Mouse (Mus musculus) intestine, postnatal 0 days (tissue): Measurements from ENCODE around the gene Rpl3l. TPM values are rescaled to one million over a fixed set of nuclear protein-coding genes. Genes with fewer than 3 reads are reported as not detected.

Experiments used
- ATAC-seq: fragments of 200-750 bp; cut with Nextera tagmentation; 2 replicates; pipeline ENCODE4 v1.8.0; 2017; ENCODE audit warnings: mild to moderate bottlenecking, moderate TSS enrichment, moderate library complexity
- H3K27ac ChIP-seq: fragments of 300-500 bp; sonication (generic); 2 replicates; pipeline ENCODE4 v1.5.1; 2014; ENCODE audit warnings: mild to moderate bottlenecking, low read depth, low read length, moderate library complexity
- H3K27me3 ChIP-seq: fragments of 300-500 bp; sonication (generic); replicated peaks from 2 replicates; pipeline ENCODE4 v1.6.1; 2014; ENCODE audit warnings: low read length, mixed read lengths; ENCODE audit not compliant: control insufficient read depth, insufficient read depth
- H3K36me3 ChIP-seq: fragments of 300-500 bp; sonication (generic); 2 replicates; pipeline ENCODE4 v1.6.1; 2014; ENCODE audit warnings: mild to moderate bottlenecking, moderate library complexity; ENCODE audit not compliant: control insufficient read depth, insufficient read depth
- H3K4me1 ChIP-seq: fragments of 300-500 bp; sonication (generic); replicated peaks from 2 replicates; pipeline ENCODE4 v1.6.1; 2014; ENCODE audit warnings: antibody characterized with exemption, low read length, mixed read lengths; ENCODE audit not compliant: control insufficient read depth, insufficient read depth
- H3K4me2 ChIP-seq: fragments of 300-500 bp; sonication (generic); replicated peaks from 2 replicates; pipeline ENCODE4 v1.6.1; 2014; ENCODE audit warnings: low read depth, mild to moderate bottlenecking, moderate library complexity
- H3K4me3 ChIP-seq: fragments of 300-500 bp; sonication (generic); 2 replicates; pipeline ENCODE4 v1.5.1; 2014; ENCODE audit warnings: low read depth, low read length
- H3K9ac ChIP-seq: fragments of 300-500 bp; sonication (generic); 2 replicates; pipeline ENCODE4 v1.6.1; 2014; ENCODE audit warnings: mild to moderate bottlenecking, low read depth, low read length
- H3K9me3 ChIP-seq: fragments of 300-500 bp; sonication (generic); 2 replicates; pipeline ENCODE4 v1.6.1; 2016; ENCODE audit warnings: mixed run types; ENCODE audit not compliant: control insufficient read depth
- CTCF ChIP-seq: sonication (generic); IDR thresholded peaks from 2 replicates; pipeline ENCODE4 v1.5.1; 2016; ENCODE audit warnings: low read depth, mild to moderate bottlenecking, control low read depth, antibody characterized with exemption, moderate library complexity
- WGBS: fragments of 180-500 bp; shearing (Covaris S2); extraction: QIAGEN DNeasy Blood & Tissue Kit; methylation state at CpG from one replicate; pipeline ENCODE4 v1.1.7; 2014; 5-methylcytosine and 5-hydroxymethylcytosine counted together
- polyA plus RNA-seq: library from polyadenylated mRNA; unstranded; fragments of >200 nt; fragmentation: Nextera tagmentation; extraction: Ambion mirVana; gene quantifications from 2 replicates; pipeline ENCODE4 v1.2.1, GENCODE M21; 2015

Gene Rpl3l
- polyA plus RNA-seq, 1 experiment from 2014 or later: not detected

- no peak for TF ChIP-seq CTCF
- Histone ChIP-seq H3K27me3 (no peaks in the 10 kb centered on the region), H3K4me1 (no peaks in the 10 kb centered on the region; the same call in 1 of the 2 replicates), H3K9me3 (no peaks in the 10 kb centered on the region), H3K27ac (no peak overlapping the region), H3K9ac (no peak overlapping the region), H3K36me3 (peaks cover 36% of the 10 kb centered on the region; the same call in 1 of the 2 replicates), H3K4me3 (no peak overlapping the region), H3K4me2 (no peak overlapping the region)
- ATAC-seq: no peak
- 99% methylated on average over 3 of the region's 3 CpGs for WGBS
These were observed 21.8 kb upstream of the Rpl3l start for GRCm38 (mm10) chr17:24705821-24706220.

- Histone ChIP-seq H3K4me2 (peak within 1 kb of the TSS; percentile 71), H3K4me3 (peak within 1 kb of the TSS; percentile 59), H3K27ac (peak within 1 kb of the TSS; percentile 72), H3K36me3 (peaks cover 22% of the 10 kb centered on the region; the same call in 1 of the 2 replicates), H3K4me1 (no peaks in the 10 kb centered on the region), H3K27me3 (no peaks in the 10 kb centered on the region), H3K9ac (peak within 1 kb of the TSS; percentile 48), H3K9me3 (no peaks in the 10 kb centered on the region)
- ATAC-seq: peak; percentile 81
- TF ChIP-seq CTCF: no peak
- 3% methylated on average over 32 of the region's 32 CpGs for WGBS
These were observed 20.4 kb upstream of the Rpl3l start, which contains the start of gene Tbl3 for GRCm38 (mm10) chr17:24706982-24707800. Tbl3 (minus strand) TSS chr17:24707660.

- H3K27ac ChIP-seq: peak overlapping the region; percentile 72
- peak overlapping the region; percentile 71 for H3K4me2 ChIP-seq
- H3K4me3 ChIP-seq: peak overlapping the region; percentile 59
- TF ChIP-seq CTCF: no peak
- H3K9ac ChIP-seq: peak overlapping the region; percentile 48
- peaks cover 19% of the 10 kb centered on the region; the same call in 1 of the 2 replicates for H3K36me3 ChIP-seq
- WGBS: 4% methylated on average over 24 of the region's 24 CpGs
- 0 out of 2 replicates have a peak, but pooled peaks have one; percentile 32 for ATAC-seq
- H3K4me1 ChIP-seq: no peaks in the 10 kb centered on the region
- H3K9me3 ChIP-seq: no peaks in the 10 kb centered on the region
- H3K27me3 ChIP-seq: no peaks in the 10 kb centered on the region
These were observed 19.7 kb upstream of the Rpl3l start for GRCm38 (mm10) chr17:24707801-24708425.

- Histone ChIP-seq H3K27me3 (no peaks in the 10 kb centered on the region), H3K36me3 (peaks cover 17% of the 10 kb centered on the region; the same call in 1 of the 2 replicates), H3K4me1 (no peaks in the 10 kb centered on the region), H3K27ac (no peak overlapping the region), H3K9me3 (no peaks in the 10 kb centered on the region), H3K4me2 (no peak overlapping the region), H3K4me3 (no peak overlapping the region), H3K9ac (no peak overlapping the region)
- ATAC-seq: no peak
- WGBS: 30% methylated on average over 2 of the region's 2 CpGs
- peak; percentile 69 for TF ChIP-seq CTCF
These were observed 19.0 kb upstream of the Rpl3l start for GRCm38 (mm10) chr17:24708646-24709045.

GRCm38 (mm10) chr17:24715556-24715955 is 12.1 kb upstream of the Rpl3l start:
- no peak overlapping the region for H3K4me3 ChIP-seq
- H3K9me3 ChIP-seq: no peaks in the 10 kb centered on the region
- H3K36me3 ChIP-seq: peaks cover 4% of the 10 kb centered on the region; the same call in 1 of the 2 replicates
- 66% methylated on average over 6 of the region's 6 CpGs for WGBS
- no peaks in the 10 kb centered on the region for H3K4me1 ChIP-seq
- ATAC-seq: no peak
- H3K27ac ChIP-seq: no peak overlapping the region
- no peak overlapping the region for H3K4me2 ChIP-seq
- no peak overlapping the region for H3K9ac ChIP-seq
- no peaks in the 10 kb centered on the region for H3K27me3 ChIP-seq
- no peak for TF ChIP-seq CTCF

GRCm38 (mm10) chr17:24716166-24716682 is 11.4 kb upstream of the Rpl3l start:
- no peak overlapping the region for H3K4me2 ChIP-seq
- 92% methylated on average over 15 of the region's 15 CpGs for WGBS
- peaks cover 5% of the 10 kb centered on the region; the same call in 1 of the 2 replicates for H3K36me3 ChIP-seq
- H3K27ac ChIP-seq: no peak overlapping the region
- H3K4me1 ChIP-seq: no peaks in the 10 kb centered on the region
- no peak overlapping the region for H3K4me3 ChIP-seq
- ATAC-seq: no peak
- H3K9me3 ChIP-seq: no peaks in the 10 kb centered on the region
- no peak overlapping the region for H3K9ac ChIP-seq
- no peak for TF ChIP-seq CTCF
- H3K27me3 ChIP-seq: no peaks in the 10 kb centered on the region
